Mouse (Mus musculus): ENCODE measurements around the gene Cntnap2.
A peak's percentile ranks its signal among the peaks of the same experiment; 100 is the strongest.
"Not testable (repeated sequence)": the region's sequence is repeated elsewhere in the genome, so short reads cannot be mapped to it uniquely, and the experiment has no call there.

Cntnap2 gene

GRCm38 (mm10) chr6:46240349-46240748 lies 1181.2 kb downstream of the Cntnap2 start:
- no peak for DNase-seq (ENCODE audit: low read depth, low spot score)

- DNase-seq (ENCODE audit: low read depth, low spot score), result no peak
Observed at GRCm38 (mm10) chr6:46263171-46263570, 1204.0 kb downstream of the Cntnap2 start.

- DNase-seq (ENCODE audit: low read depth, low spot score), result no peak
Observed at GRCm38 (mm10) chr6:46346946-46347345, 1287.8 kb downstream of the Cntnap2 start.

- no peak for DNase-seq (ENCODE audit: low read depth, low spot score)
Observed at GRCm38 (mm10) chr6:46361091-46361490, 1301.9 kb downstream of the Cntnap2 start.

GRCm38 (mm10) chr6:46362156-46362555 lies 1303.0 kb downstream of the Cntnap2 start:
- DNase-seq (ENCODE audit: low read depth, low spot score), result peak; percentile 5

- DNase-seq (ENCODE audit: low read depth, low spot score), result no peak
Observed at GRCm38 (mm10) chr6:46398725-46399589, 1339.8 kb downstream of the Cntnap2 start.

- no peak for DNase-seq (ENCODE audit: low read depth, low spot score)
Observed at GRCm38 (mm10) chr6:46414154-46414553, 1355.0 kb downstream of the Cntnap2 start.

- DNase-seq (ENCODE audit: low read depth, low spot score), result no peak
Observed at GRCm38 (mm10) chr6:46414562-46414961, 1355.4 kb downstream of the Cntnap2 start.

- no peak for DNase-seq (ENCODE audit: low read depth, low spot score)
Observed at GRCm38 (mm10) chr6:46419827-46420226, 1360.7 kb downstream of the Cntnap2 start.

GRCm38 (mm10) chr6:46420349-46420748 lies 1361.2 kb downstream of the Cntnap2 start:
- no peak for DNase-seq (ENCODE audit: low read depth, low spot score)

GRCm38 (mm10) chr6:46428231-46428630 lies 1369.1 kb downstream of the Cntnap2 start:
- DNase-seq (ENCODE audit: low read depth, low spot score), result no peak

GRCm38 (mm10) chr6:46450917-46451638 lies 1391.9 kb downstream of the Cntnap2 start:
- no peak for DNase-seq (ENCODE audit: low read depth, low spot score)

GRCm38 (mm10) chr6:46472683-46473082 lies 1413.5 kb downstream of the Cntnap2 start:
- DNase-seq (ENCODE audit: low read depth, low spot score), result no peak

- DNase-seq (ENCODE audit: low read depth, low spot score), result no peak
Observed at GRCm38 (mm10) chr6:46484392-46484791, 1425.2 kb downstream of the Cntnap2 start.

GRCm38 (mm10) chr6:46502786-46503185 lies 1443.6 kb downstream of the Cntnap2 start:
- DNase-seq (ENCODE audit: low read depth, low spot score), result no peak

GRCm38 (mm10) chr6:46512841-46513240 lies 1453.7 kb downstream of the Cntnap2 start:
- DNase-seq (ENCODE audit: low read depth, low spot score), result no peak

- DNase-seq (ENCODE audit: low read depth, low spot score), result not testable (repeated sequence)
Observed at GRCm38 (mm10) chr6:46537586-46537985, 1478.4 kb downstream of the Cntnap2 start.

- no peak for DNase-seq (ENCODE audit: low read depth, low spot score)
Observed at GRCm38 (mm10) chr6:46563470-46563869, 1504.3 kb downstream of the Cntnap2 start.

GRCm38 (mm10) chr6:46575055-46575454 lies 1515.9 kb downstream of the Cntnap2 start:
- DNase-seq (ENCODE audit: low read depth, low spot score), result no peak

GRCm38 (mm10) chr6:46612365-46612764 lies 1553.2 kb downstream of the Cntnap2 start:
- no peak for DNase-seq (ENCODE audit: low read depth, low spot score)

- no peak for DNase-seq (ENCODE audit: low read depth, low spot score)
Observed at GRCm38 (mm10) chr6:46612872-46613271, 1553.7 kb downstream of the Cntnap2 start.

GRCm38 (mm10) chr6:46669018-46669417 lies 1609.9 kb downstream of the Cntnap2 start:
- no peak for DNase-seq (ENCODE audit: low read depth, low spot score)

- DNase-seq (ENCODE audit: low read depth, low spot score), result no peak
Observed at GRCm38 (mm10) chr6:46675081-46675480, 1615.9 kb downstream of the Cntnap2 start.

Measured in retina, postnatal 7 days (tissue).